Mouse (Mus musculus): ENCODE data around the gene Tmem189. TPM values are rescaled to one million over a fixed set of nuclear protein-coding genes. Genes with fewer than 3 reads are reported as not detected.

Tmem189 gene
- total RNA-seq, 2 experiments from 2014 or later = 13.0 to 14.9 TPM

GRCm38 (mm10) chr2:167671101-167671633, 18.5 kb downstream of the Tmem189 start:
- no peak overlapping the region for H3K4me3 ChIP-seq
- no peak for DNase-seq
- peak overlapping the region; percentile 77 for H3K27ac ChIP-seq
- no peak for TF ChIP-seq CTCF (IDR thresholded peaks at IDR 0.05)
- intact Hi-C loops (cut with DNase I) = no loop called here

- Histone ChIP-seq H3K27ac (no peak overlapping the region), H3K4me3 (no peak overlapping the region)
- DNase-seq = no peak
- intact Hi-C loops (cut with DNase I) = no loop called here
- TF ChIP-seq CTCF (IDR thresholded peaks at IDR 0.05) = no peak
Observed at GRCm38 (mm10) chr2:167669398-167669797, 20.2 kb downstream of the Tmem189 start.

GRCm38 (mm10) chr2:167668426-167668825, 21.2 kb downstream of the Tmem189 start:
- H3K4me3 ChIP-seq = no peak overlapping the region
- no peak for DNase-seq
- H3K27ac ChIP-seq = no peak overlapping the region
- TF ChIP-seq CTCF (IDR thresholded peaks at IDR 0.05) = no peak
- intact Hi-C loops (cut with DNase I) = no loop called here

- intact Hi-C loops (cut with DNase I) = no loop called here
- Histone ChIP-seq H3K27ac (no peak overlapping the region), H3K4me3 (no peak overlapping the region)
- no peak for DNase-seq
- no peak for TF ChIP-seq CTCF (IDR thresholded peaks at IDR 0.05)
Observed at GRCm38 (mm10) chr2:167665972-167666713, 23.5 kb downstream of the Tmem189 start.

GRCm38 (mm10) chr2:167662713-167663112, 26.9 kb downstream of the Tmem189 start:
- no peak overlapping the region for H3K27ac ChIP-seq
- H3K4me3 ChIP-seq = no peak overlapping the region; the same call in 1 of the 2 replicates
- intact Hi-C loops (cut with DNase I) = loop anchor here (5.0 kb wide), 1 partner anchor 125 kb away; the partner anchor contains the start of gene Snai1
- DNase-seq = no peak
- no peak for TF ChIP-seq CTCF (IDR thresholded peaks at IDR 0.05)

GRCm38 (mm10) chr2:167661270-167662203, 28.1 kb downstream of the Tmem189 start, which contains the start of gene Gm20431:
Gene Gm20431, minus strand, starts transcription at chr2:167661496.
- no peak for TF ChIP-seq CTCF (IDR thresholded peaks at IDR 0.05)
- Histone ChIP-seq H3K27ac (peak within 1 kb of the TSS; percentile 92), H3K4me3 (peak within 1 kb of the TSS; percentile 91)
- DNase-seq = peak; percentile 99
- intact Hi-C loops (cut with DNase I) = loop anchor here (5.0 kb wide), 1 partner anchor 124 kb away; the partner anchor contains the start of gene Snai1

GRCm38 (mm10) chr2:167660611-167660971, 29.0 kb downstream of the Tmem189 start:
- intact Hi-C loops (cut with DNase I) = loop anchor here (5.0 kb wide), 1 partner anchor 123 kb away; the partner anchor contains the start of gene Snai1
- peak overlapping the region; percentile 92 for H3K27ac ChIP-seq
- DNase-seq = no peak

GRCm38 (mm10) chr2:167659847-167660610, 29.6 kb downstream of the Tmem189 start:
- intact Hi-C loops (cut with DNase I) = loop anchor here (5.0 kb wide), 1 partner anchor 123 kb away; the partner anchor contains the start of gene Snai1
- Histone ChIP-seq H3K4me3 (peak overlapping the region; percentile 91), H3K27ac (peak overlapping the region; percentile 92)
- TF ChIP-seq CTCF (IDR thresholded peaks at IDR 0.05) = no peak
- DNase-seq = peak; percentile 79

More at GRCm38 (mm10) chr2:167660611-167660971, 29.0 kb downstream of the Tmem189 start:
- no peak for TF ChIP-seq CTCF (IDR thresholded peaks at IDR 0.05)
- peak overlapping the region; percentile 91 for H3K4me3 ChIP-seq

GRCm38 (mm10) chr2:167659177-167659846, 30.3 kb downstream of the Tmem189 start:
- DNase-seq = no peak
- intact Hi-C loops (cut with DNase I) = no loop called here
- no peak for TF ChIP-seq CTCF (IDR thresholded peaks at IDR 0.05)
- Histone ChIP-seq H3K27ac (peak overlapping the region; percentile 92), H3K4me3 (peak overlapping the region; percentile 91)

- H3K4me3 ChIP-seq = peak overlapping the region; percentile 91; the same call in 1 of the 2 replicates
- peak overlapping the region; percentile 92 for H3K27ac ChIP-seq
- no peak for DNase-seq
- intact Hi-C loops (cut with DNase I) = no loop called here
- TF ChIP-seq CTCF (IDR thresholded peaks at IDR 0.05) = no peak
Observed at GRCm38 (mm10) chr2:167658712-167659111, 30.9 kb downstream of the Tmem189 start.

- intact Hi-C loops (cut with DNase I) = no loop called here
- peak overlapping the region; percentile 71 for H3K27ac ChIP-seq
- no peak for TF ChIP-seq CTCF (IDR thresholded peaks at IDR 0.05)
- H3K4me3 ChIP-seq = no peak overlapping the region
- DNase-seq = no peak
Observed at GRCm38 (mm10) chr2:167657973-167658372, 31.6 kb downstream of the Tmem189 start.

All from gastrocnemius, adult 2 months (tissue).